Mouse (Mus musculus): Measurements from ENCODE around the gene Mettl25. TPM values are rescaled to one million over a fixed set of nuclear protein-coding genes. Genes with fewer than 3 reads are reported as not detected.

Gene Mettl25
- total and polyA plus RNA-seq, 3 experiments, result 5.6 to 8.9 TPM; not detected in 1

- TF ChIP-seq CHD1 (IDR thresholded peaks at IDR 0.05; ENCODE audit: low read depth, low read length) (no peak), GABPA (IDR thresholded peaks at IDR 0.05; ENCODE audit: low read depth, low read length) (no peak), MYC (IDR thresholded peaks at IDR 0.05; ENCODE audit: low read depth, low read length) (no peak), CHD2 (IDR thresholded peaks at IDR 0.05; ENCODE audit: low read length) (no peak), POLR2A (IDR thresholded peaks at IDR 0.05; ENCODE audit: control insufficient read depth in 1 of 2, insufficient read depth in 1 of 2, low read depth in 1 of 2, low read length in 2 of 2, poor library complexity in 1 of 2) (no peak), ZKSCAN1 (IDR thresholded peaks at IDR 0.05; ENCODE audit: low read depth, low read length) (no peak), ZMIZ1 (IDR thresholded peaks at IDR 0.05; ENCODE audit: low read depth, low read length) (no peak), MAZ (IDR thresholded peaks at IDR 0.05; ENCODE audit: low read depth, low read length) (no peak), TBP (IDR thresholded peaks at IDR 0.05; ENCODE audit: low read depth, low read length) (no peak), E2F4 (IDR thresholded peaks at IDR 0.05; ENCODE audit: borderline replicate concordance, low read depth, low read length) (no peak), GATA1 (IDR thresholded peaks at IDR 0.05; ENCODE audit: low read depth, low read length) (no peak), JUND (IDR thresholded peaks at IDR 0.05; ENCODE audit: low read depth, low read length) (no peak)
- Histone ChIP-seq H3K4me3 (ENCODE audit: control insufficient read depth in 1 of 2, insufficient read depth in 1 of 2, low read depth in 2 of 2, low read length in 2 of 2) (no peak overlapping the region), H3K27me3 (ENCODE audit: control insufficient read depth in 1 of 2, insufficient read depth in 2 of 2, low read length in 2 of 2) (no peaks in the 10 kb centered on the region), H3K9ac (ENCODE audit: control insufficient read depth, low read depth, low read length, poor library complexity, severe bottlenecking) (no peak overlapping the region), H3K36me3 (ENCODE audit: control insufficient read depth in 1 of 2, insufficient read depth in 2 of 2, low read length in 2 of 2) (no peaks in the 10 kb centered on the region), H3K79me2 (ENCODE audit: control insufficient read depth, insufficient read depth, low read length, poor library complexity) (no peaks in the 10 kb centered on the region), H3K27ac (ENCODE audit: control insufficient read depth, low read depth, low read length) (no peak overlapping the region), H3K9me3 (replicated peaks; ENCODE audit: insufficient read depth, low read length) (no peaks in the 10 kb centered on the region), H3K4me1 (ENCODE audit: control insufficient read depth in 1 of 2, insufficient read depth in 2 of 2, low read length in 2 of 2) (no peaks in the 10 kb centered on the region)
- DNase-seq (ENCODE audit: low read depth, low spot score), result no peak
These were observed 81.1 kb downstream of the Mettl25 start for GRCm38 (mm10) chr10:105760046-105760445.

- Histone ChIP-seq H3K4me3 (ENCODE audit: control insufficient read depth in 1 of 2, insufficient read depth in 1 of 2, low read depth in 2 of 2, low read length in 2 of 2) (no peak overlapping the region), H3K79me2 (ENCODE audit: control insufficient read depth, insufficient read depth, low read length, poor library complexity) (no peaks in the 10 kb centered on the region), H3K27ac (ENCODE audit: control insufficient read depth, low read depth, low read length) (no peak overlapping the region), H3K9me3 (replicated peaks; ENCODE audit: insufficient read depth, low read length) (no peaks in the 10 kb centered on the region), H3K4me1 (ENCODE audit: control insufficient read depth in 1 of 2, insufficient read depth in 2 of 2, low read length in 2 of 2) (no peaks in the 10 kb centered on the region), H3K9ac (ENCODE audit: control insufficient read depth, low read depth, low read length, poor library complexity, severe bottlenecking) (no peak overlapping the region), H3K36me3 (ENCODE audit: control insufficient read depth in 1 of 2, insufficient read depth in 2 of 2, low read length in 2 of 2) (no peaks in the 10 kb centered on the region), H3K27me3 (ENCODE audit: control insufficient read depth in 1 of 2, insufficient read depth in 2 of 2, low read length in 2 of 2) (no peaks in the 10 kb centered on the region)
- TF ChIP-seq JUND (IDR thresholded peaks at IDR 0.05; ENCODE audit: low read depth, low read length) (no peak), GABPA (IDR thresholded peaks at IDR 0.05; ENCODE audit: low read depth, low read length) (no peak), MAZ (IDR thresholded peaks at IDR 0.05; ENCODE audit: low read depth, low read length) (no peak), USF1 (IDR thresholded peaks at IDR 0.05; ENCODE audit: low read depth, low read length) (no peak), GATA1 (IDR thresholded peaks at IDR 0.05; ENCODE audit: low read depth, low read length) (no peak), TCF12 (IDR thresholded peaks at IDR 0.05; ENCODE audit: low read depth, low read length) (no peak)
- no peak for DNase-seq (ENCODE audit: low read depth, low spot score)
These were observed 87.2 kb downstream of the Mettl25 start for GRCm38 (mm10) chr10:105753831-105754605.

All from MEL (cell line).